8 mouse cellular contexts compared by ENCODE assay signal in the genomic region with DNA sequence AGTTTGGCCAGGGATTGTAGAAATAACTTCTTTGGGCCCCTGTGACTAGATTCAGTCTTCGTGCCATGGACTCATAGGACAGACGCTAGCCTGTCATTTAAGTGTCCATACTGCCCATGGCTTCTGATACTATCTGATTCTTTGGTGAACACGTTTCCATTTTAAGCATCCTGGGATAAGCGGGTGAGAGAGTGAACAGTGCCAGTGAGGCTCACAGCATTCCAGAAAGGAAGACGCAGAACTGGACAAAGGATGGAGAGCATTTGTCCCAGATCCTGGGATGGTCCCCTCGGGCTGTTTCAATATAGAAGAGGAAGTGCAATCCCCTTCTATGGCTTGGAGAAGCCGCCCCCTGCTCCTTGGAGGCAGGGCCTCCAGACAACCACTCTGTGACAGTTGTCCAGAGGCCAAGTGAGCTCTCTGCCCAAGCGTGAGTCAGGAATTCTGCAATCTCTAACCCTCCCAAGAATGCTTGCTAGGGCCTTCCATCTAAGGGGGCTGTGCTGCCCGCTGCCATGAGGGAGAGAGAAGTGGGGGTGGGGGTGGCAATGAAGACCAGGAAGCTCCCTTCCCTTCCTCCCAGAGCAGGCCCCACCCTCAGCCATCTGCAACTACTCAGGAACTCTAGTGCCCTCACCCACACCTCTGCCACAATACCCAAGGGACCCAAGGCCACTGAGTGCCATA. TPM values are rescaled to one million over a fixed set of nuclear protein-coding genes. Genes with fewer than 3 reads are reported as not detected.
DNase-seq lines count a peak whose midpoint lies in the region; ATAC-seq lines count a peak whose summit lies in the region.

No protein-coding gene starts in this region.

- 0 out of 2 replicates have a peak overlapping the region, but pooled peaks have one; percentile 20 for H3K9ac ChIP-seq in midbrain, embryonic 12.5 days (replicated peaks)

- no peak for ATAC-seq in midbrain, embryonic 12.5 days (ENCODE audit: low FRiP score, low read depth)

- peak overlapping the region; percentile 95 for H3K27ac ChIP-seq in heart, embryonic 10.5 days
- peak overlapping the region; percentile 85 for H3K27ac ChIP-seq in midbrain, embryonic 12.5 days (replicated peaks)

- H3K9me3 ChIP-seq in heart, embryonic 10.5 days = no peaks in the 10 kb centered on the region
- no peaks in the 10 kb centered on the region for H3K9me3 ChIP-seq in midbrain, embryonic 12.5 days

- no peaks in the 10 kb centered on the region for H3K36me3 ChIP-seq in heart, embryonic 10.5 days
- no peaks in the 10 kb centered on the region for H3K36me3 ChIP-seq in midbrain, embryonic 12.5 days

- no peaks in the 10 kb centered on the region for H3K27me3 ChIP-seq in heart, embryonic 10.5 days (ENCODE audit: insufficient read depth, poor library complexity, severe bottlenecking)
- 0 out of 2 replicates have a peak, but pooled peaks cover 2% of the 10 kb centered on the region for H3K27me3 ChIP-seq in midbrain, embryonic 12.5 days

- peak; percentile 77 for DNase-seq in adipocyte (ENCODE audit: low spot score)
- peak; percentile 39 for DNase-seq in embryo, embryonic 11 days
- peak; percentile 88 for DNase-seq in heart, embryonic 10.5 days (ENCODE audit: low spot score)
- peak; percentile 68 to 78 for DNase-seq in kidney, postnatal 4 days
- no peak for DNase-seq in layer of hippocampus, adult 9-10 months (ENCODE audit: low spot score)
- no peak for DNase-seq in natural killer cell, adult 2 months (ENCODE audit: low spot score in 2 of 2)
- no peak for DNase-seq in frontal cortex, postnatal 25 days (ENCODE audit: low spot score in 2 of 2)

- H3K4me3 ChIP-seq in heart, embryonic 10.5 days = peak overlapping the region; percentile 46
- no peak overlapping the region for H3K4me3 ChIP-seq in midbrain, embryonic 12.5 days

- peak overlapping the region; percentile 41; the same call in 1 of the 2 replicates for H3K4me2 ChIP-seq in midbrain, embryonic 12.5 days (replicated peaks)

- WGBS in heart, embryonic 10.5 days = 15% methylated on average over 9 of the region's 9 CpGs
- WGBS in midbrain, embryonic 12.5 days = 33% methylated on average over 9 of the region's 9 CpGs

- peaks cover 69% of the 10 kb centered on the region for H3K4me1 ChIP-seq in heart, embryonic 10.5 days
- H3K4me1 ChIP-seq in midbrain, embryonic 12.5 days = peaks cover 77% of the 10 kb centered on the region

RNA-seq across cellular contexts. Expression of a gene that starts 3.3 kb away (rescaled TPM):
- 1,580 and 1,787 TPM in 2 replicates for polyA plus RNA-seq in heart, embryonic 10.5 days (2016; fragmentation: Nextera tagmentation; extraction: Ambion mirVana)
- 475 and 557 TPM in 2 replicates for polyA plus RNA-seq in midbrain, embryonic 12.5 days (2016; fragmentation: Nextera tagmentation; extraction: Ambion mirVana)

RNA-seq across cellular contexts. Expression of a gene that starts 24.8 kb away (rescaled TPM):
- 24.2 and 31.6 TPM in 2 replicates for polyA plus RNA-seq in heart, embryonic 10.5 days (2016; fragmentation: Nextera tagmentation; extraction: Ambion mirVana)
- polyA plus RNA-seq in midbrain, embryonic 12.5 days (2016; fragmentation: Nextera tagmentation; extraction: Ambion mirVana) = 32.7 and 32.9 TPM in 2 replicates

Comparison
In these comparisons a context has a peak if more than half of its experiments do, and no peak if none do; other contexts are left out.
1. DNase-seq: peak in adipocyte (single experiment), embryo, embryonic 11 days (single experiment), heart, embryonic 10.5 days (single experiment) and kidney, postnatal 4 days (2 of 2); none in layer of hippocampus, adult 9-10 months (single experiment), natural killer cell, adult 2 months (0 of 2) and frontal cortex, postnatal 25 days (0 of 2).